Mouse (Mus musculus) kidney, postnatal 10 days (tissue): ENCODE measurements around the gene Zfp113.

Experiments used
- DNase-seq: peaks from one replicate; pipeline ENCODE4 v3.0.0; 2021; ENCODE audit warnings: mixed read lengths

Zfp113 gene

DNA sequence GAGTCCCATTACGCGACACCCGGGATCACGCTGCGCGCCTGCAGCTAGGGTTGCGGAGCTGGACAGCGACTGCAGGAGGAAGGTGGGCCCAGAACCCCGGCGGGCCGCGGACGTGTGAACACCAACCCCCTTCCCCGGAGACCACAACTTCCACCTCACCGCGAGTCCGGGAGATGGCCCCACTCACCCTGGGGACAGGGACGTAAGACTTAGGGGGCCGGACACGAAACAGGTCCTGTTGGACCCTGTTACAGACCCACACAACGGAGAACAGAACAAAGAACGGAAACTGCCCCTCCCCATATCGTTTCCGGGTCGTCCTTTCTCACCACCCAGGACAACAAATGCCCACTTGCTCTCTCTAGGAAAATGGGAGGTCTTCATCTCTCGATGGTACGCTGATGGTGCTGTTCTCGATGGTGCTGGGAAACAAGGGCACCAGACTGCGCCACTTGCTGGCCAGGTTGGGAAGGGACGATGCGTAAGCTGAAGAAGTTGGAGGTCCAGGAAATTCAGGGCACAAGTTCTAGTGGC is at the start of gene Zfp113:
Gene Zfp113 (minus strand): TSS at position 302 of the 534 bp plus-strand sequence.
- DNase-seq, result peak; percentile 91

DNA sequence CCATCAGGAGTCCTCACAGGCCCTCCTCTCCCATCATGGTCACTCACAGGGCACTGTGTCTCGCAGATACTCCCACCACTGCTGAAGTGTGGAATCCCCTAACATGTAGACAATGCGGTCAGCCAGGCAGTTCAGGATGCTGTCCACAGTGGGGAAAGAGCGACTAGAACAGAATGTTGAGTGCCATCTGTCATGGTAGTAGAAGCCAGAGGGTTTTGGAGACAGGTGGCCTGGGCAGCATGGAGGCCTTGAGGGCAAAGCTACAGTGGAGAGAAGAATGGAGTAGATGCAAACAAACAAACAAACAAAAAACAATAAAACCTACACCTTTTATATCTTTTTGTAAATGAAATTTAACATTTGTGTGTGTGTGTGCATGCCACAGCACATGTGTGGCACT is 46.5 kb upstream of the Zfp113 start:
- DNase-seq, result no peak

DNA sequence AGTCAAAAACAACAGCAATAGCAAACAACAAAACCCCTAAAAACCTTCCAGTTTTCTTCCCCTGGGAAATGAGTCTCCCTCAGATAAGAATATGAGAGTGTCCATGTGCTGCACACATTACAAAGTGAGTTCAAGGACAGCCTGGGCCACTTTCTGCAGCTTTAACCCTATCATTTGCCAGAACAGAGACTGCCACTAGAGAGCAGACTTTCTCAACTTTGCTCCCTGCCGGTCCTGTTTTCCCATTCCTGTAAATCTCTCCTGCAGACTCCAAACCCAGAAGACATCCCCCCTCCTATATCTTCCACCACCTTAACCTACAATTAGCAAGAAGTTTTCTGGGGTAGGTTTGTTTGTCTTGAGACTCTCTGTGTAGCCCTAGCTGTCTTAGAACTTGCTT is 44.0 kb upstream of the Zfp113 start:
- DNase-seq, result no peak

DNA sequence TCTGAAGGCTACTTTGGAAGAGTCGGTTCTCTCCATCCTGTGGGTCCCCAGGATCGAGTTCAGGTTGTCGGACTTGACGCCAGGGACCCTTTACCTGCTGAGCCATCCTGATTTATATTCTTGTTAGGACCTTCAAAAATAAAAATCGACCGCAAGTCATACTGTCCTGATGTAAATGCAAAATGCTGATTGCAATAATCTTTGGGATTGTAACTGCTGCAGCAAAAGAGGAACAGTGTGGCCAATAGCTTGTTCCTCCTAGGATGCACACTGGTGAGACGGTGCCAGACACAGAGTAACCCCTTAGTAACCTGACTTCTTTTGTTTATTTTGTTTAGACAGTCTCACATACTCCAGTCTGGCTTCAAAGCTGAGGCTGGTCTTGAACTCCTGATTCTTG is 39.9 kb upstream of the Zfp113 start:
- no peak for DNase-seq

DNA sequence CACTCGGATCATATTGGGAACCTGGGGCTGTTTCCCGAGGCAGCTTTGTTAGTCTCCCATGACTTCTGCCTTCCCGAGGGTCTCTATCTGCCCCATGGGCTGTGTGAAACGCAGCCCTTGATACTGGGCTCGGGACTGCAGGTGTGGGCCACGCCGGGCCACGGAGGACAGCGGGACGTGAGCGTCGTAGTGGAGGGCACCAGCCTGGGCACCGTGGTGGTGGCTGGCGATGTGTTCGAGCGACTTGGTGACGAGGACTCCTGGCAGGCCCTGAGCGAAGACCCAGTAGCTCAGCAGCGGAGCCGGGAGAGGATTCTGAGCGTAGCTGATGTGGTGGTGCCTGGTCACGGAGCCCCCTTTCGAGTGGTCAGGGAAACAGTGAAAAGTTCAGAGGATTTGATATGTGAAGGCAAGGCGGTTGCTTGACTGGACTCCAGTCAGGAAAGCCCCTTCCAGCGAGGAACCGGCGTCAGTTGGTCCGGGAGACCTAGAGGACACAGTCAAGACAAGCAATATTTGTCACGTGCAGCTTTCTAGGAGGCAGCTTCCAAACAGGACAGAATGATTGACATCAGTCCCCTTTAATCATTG is 39.3 kb upstream of the Zfp113 start:
- DNase-seq, result peak; percentile 62

DNA sequence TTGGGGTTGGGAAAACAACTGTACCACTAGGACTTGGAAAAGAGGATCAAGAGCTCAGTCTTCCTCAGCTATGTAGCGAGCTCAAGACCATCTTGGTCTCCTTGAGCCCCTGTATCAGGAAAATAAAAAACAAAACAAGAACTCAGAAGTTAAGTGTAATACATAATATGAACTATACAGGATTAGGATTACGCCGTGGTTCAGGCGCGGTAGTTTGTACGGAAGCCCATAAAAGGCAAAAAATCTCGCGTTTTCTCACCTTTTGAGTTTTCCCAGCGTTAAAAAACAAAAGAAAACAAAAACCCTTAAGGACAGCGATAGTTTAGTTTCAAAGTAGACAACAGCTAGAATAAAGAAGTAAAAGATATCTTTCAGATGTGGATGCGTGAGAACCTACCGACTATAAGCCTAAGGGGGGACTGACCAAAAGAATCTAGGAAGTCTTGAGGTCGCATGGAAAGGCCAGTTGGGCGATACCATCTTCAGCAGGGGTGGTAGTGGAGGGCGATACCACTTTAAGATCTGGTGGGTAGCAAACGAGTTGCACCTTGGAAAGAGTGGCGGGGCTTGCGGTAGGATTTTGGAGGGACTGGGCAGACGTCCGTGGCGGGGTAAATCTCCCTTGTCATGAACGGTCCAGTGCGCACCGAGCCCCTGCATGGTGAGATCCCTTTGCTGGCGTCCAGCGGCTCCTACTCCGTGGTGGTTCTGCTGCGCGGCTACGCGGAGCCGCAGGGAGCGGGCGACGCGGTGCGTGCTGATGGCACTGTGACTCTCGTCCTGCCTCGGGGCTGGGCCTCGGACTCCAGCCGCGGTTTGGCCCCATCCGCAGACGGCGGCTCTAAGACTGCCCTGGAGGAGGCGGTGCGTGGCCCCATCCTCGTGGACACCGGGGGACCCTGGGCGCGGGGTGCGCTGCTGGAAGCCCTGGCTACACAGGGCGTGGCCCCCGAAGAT is 38.5 kb upstream of the Zfp113 start, which contains the start of gene Mblac1:
Gene Mblac1 (plus strand): TSS at position 544 of the 957 bp plus-strand sequence.
- peak; percentile 89 for DNase-seq

DNA sequence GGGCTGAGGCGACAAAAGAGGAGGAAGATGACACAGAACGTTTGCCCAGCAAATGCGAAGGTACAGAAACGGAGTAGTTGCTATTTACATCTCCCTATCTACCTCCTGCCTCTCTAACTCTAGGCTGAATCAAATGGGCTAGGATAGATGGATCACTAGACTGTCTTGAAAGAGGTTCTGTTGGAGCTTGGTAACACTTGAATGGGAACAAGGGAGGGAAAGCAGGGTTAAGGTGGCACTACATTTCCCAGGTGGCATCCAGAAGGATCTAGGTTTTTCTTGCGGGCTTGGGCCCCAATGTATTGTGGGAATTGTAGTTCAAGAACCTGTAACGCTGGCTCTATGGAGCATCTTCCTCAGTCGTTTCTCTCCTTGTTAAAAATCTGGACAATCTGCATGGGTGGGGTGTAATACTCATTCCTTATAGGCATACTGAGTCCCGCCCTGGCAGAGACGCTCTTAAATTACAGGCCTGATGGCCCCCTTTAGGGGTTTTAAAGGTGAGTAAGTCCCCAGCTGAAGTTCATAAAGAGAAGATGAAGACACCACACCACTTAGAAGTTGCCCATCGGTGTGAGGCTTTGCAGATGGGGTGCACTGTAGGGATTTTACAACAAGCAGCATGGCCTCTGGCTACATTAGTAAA is 32.2 kb upstream of the Zfp113 start:
- peak; percentile 76 for DNase-seq

DNA sequence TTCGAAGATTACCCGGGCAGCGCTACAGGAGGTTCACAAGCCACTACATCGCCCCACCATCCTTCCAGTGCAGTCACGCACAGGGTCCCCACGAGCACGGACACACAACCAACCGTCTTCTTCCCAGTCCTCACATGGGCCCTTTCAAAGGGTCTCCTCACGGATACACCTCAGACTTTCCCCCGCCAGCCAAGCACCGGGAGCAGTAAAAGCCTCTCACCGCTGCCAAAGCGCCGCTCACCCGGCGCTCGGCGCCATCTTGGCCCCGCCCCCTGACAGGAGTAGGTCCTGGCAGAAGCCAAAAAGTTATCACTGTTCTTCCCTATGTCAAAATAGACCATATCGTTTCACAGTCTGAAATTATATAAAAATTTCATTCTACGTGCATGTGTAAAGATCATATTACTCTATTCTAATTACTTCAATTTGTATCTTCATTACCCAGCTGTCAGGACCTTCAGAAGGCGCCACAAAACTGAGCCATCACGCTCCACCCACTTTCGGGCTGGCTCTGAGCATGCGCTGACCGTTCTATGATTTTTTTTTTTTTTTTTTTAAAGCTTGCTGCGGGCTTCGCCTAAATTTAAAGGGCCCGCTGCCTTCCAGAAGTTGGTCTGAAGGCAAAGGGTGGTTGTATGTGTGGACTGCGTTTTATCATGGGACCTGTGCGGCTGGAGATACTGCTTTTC is 31.6 kb upstream of the Zfp113 start, which contains the start of the genes Taf6 and Cnpy4:
Gene Taf6 (minus strand): TSS at position 502 of the 689 bp plus-strand sequence.
Gene Cnpy4 (plus strand): TSS at position 536 of the 689 bp plus-strand sequence.
- peak; percentile 90 for DNase-seq

DNA sequence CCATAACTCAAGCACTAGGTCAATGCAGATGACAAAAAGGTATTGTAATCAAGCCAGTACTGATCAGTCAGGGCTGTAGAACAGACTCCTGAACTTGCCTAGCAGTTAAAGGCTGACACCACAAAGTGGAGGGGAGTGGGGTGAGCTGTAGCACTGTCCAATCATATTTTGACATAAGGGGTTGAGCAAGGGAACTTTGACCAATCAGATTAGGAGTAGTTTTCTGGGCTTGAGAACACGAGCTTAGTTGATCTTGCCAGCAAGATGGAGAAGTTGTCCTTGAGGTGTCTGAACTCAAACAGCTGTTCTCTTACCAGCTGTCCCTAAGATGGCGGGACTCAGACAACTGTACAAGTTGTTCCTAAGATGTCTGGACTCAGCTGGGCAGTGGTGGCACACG is 17.7 kb upstream of the Zfp113 start:
- no peak for DNase-seq

DNA sequence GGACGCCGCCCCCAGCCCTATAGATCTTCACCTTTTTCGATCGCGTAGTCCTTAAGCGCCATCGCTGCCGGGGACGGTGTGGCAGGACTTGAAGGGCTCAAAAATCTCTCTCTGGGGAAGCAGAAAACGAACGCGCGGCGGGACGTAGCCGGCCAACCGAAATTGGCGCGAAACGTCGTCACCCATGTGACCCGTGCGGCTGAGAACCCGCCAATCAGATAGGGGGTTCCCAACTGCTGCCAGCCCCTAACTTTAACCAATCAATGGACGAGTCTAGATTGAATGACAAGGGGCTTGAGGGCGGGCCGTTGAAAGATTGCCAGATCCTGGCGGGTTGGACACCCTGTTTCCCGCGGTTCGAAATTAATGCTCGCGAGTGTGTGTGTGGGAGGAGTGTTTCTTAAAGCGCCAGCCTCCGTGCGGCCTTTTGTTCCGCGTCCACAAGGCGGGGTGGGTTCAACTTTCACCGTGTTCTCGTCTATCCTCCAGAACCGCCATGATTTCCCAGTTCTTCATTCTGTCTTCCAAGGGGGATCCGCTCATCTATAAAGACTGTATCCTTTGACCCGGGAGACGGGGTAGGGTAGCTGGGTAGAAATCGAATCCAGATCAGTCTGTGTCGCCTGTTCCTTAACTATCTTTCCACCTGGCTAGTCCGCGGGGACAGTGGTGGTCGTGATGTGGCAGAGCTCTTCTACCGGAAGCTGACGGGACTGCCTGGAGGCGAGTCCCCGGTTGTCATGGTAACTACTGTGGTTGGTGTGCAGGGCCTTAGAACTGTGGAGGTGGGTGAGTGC is 16.3 kb upstream of the Zfp113 start, which contains the start of the genes Ap4m1 and Mcm7:
Gene Ap4m1 (plus strand): TSS at position 308 of the 797 bp plus-strand sequence.
Gene Mcm7 (minus strand): TSS at position 728 of the 797 bp plus-strand sequence.
- DNase-seq, result peak; percentile 98

DNA sequence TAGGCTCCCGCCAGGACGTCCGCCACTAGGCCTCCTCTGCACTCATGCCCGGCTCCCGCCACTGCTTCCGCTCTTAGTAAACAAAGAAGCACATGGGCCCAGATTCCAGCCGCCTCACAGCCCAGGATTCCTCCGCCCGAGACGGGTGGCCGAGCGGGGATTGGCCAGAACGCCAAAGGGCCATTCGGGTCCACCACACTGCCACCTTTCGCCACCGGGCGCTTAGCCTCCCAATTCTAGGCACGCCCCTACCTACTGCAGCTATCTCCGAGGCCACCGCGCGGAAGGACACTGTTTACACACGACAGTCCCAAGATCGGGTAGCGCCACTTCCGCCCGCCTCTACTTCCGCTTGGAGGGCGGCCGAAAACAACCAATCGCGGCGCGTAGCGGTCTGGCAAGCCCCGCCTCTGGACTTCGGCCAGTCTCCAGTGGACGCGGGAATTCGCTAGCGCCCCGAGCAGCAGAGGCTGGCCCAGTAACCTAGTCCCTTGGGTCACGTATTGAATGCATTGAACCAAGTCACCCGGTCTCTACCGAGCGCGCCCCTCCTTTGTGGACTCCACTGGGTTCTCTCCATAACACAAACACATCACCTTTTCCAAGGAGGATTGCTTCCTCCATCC is 15.5 kb upstream of the Zfp113 start:
- DNase-seq, result peak; percentile 99

DNA sequence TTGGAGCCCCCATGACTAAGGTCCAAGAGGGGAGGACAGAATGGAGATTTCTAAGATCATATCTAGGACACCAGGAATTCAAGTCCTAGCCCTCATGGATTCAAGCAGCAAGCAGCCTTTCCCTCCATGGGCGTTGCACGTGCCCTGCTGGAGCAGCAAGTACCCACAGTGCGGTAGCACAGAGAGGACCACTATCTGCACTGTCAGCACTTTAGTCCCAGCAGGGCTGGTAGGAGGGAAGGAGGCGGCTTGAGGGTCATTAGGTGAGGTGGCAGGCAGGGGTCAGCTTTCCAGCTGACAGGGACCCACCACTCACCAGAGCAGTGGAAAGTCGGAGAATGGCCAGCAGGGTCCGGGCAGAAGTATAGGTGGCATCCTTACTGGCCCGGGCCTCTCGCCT is 10.1 kb upstream of the Zfp113 start:
- no peak for DNase-seq

DNA sequence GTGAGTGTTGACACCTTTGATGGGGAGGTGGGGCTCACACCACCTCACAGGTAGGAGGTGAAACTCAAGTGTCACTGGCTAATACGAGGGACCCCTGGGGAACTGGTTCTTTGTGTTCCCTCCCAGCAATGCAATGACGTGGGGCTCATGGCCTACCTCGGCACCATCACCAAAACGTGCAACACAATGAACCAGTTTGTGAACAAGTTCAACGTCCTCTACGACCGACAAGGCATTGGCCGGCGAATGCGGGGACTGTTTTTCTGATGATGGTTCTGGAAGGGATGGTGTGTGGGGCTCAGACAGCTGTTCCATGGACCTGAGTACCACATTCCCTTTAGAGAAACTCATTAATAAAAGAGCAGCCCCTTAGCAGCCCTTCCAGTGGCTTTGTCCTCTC is 8.1 kb upstream of the Zfp113 start:
- no peak for DNase-seq

DNA sequence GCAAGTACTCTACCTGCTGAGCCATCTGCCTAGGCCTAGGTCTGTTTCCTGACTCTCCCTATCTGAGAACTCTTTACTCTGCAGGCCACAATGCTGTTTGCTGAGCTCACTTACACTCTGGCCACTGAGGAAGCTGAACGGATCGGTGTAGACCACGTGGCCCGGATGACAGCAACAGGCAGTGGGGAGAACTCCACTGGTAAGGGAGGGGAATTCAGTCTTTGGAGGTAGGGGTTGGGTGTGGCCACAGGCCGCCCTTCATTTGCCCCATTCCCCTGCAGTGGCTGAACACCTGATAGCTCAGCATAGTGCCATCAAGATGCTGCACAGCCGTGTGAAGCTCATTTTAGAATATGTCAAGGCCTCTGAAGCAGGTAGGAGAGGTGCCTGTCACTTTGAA is 7.5 kb upstream of the Zfp113 start:
- no peak for DNase-seq

DNA sequence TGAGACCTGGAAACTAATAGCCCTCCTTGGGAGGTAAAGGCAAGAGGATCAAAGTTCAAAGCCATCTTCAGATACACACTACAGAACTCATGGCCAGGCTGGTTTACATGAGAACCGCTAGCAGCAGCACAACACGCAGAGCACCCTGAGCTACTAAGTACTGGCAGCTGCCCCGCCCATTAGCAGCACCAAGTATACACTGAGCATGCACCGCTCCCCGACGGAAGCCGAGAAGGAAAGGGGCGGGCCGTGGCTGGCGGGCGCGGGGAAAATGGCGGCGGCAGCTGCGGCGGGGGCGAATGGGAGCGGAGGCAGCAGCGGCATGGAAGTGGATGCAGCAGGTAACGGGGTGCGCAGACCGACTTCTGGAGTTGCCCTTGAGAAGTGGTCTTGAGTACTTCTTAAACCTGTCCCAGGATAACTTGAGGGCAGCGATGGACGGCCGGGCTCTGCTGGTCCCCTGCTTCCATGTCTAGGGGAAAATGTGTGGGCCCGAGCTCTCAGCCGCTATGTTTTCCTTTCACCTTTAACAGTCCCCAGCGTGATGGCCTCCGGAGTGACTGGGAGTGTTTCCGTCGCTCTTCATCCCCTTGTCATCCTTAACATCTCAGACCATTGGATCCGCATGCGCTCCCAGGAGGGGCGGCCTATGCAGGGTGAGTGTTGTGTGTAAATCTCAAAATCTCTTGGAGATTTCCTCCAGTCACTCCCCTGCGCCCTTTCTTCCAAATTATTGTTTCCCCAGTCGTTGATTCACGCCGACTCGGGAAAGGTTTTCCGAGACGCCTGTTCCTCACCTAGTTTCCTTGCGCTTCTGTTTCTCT is 5.5 kb upstream of the Zfp113 start, which contains the start of gene Cops6:
Gene Cops6 (plus strand): TSS at position 230 of the 824 bp plus-strand sequence.
- DNase-seq, result peak; percentile 97

DNA sequence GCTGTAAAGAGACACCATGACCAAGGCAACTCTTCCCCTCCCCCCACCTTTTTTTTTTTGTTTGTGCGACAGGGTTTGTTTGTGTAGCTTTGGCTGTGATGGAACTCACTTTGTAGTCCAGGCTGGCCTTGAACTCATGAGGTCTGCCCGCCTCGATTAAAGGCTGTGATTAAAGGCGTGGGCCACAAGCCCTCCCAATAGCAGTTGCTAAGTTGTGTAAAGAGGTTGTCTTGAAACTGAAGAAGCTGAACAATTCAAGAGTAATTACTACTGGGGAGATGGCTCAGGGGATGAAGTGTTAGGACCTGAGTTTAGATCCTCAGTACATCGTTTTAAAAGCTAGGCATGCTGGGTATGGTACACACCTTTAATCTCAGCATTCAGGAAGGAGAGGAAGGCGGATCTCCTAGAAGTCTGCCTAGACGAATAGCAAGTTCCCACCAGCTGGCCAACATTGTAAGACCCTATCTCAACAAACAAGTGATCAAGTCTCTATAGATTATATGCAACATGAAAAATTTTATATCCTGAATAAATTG is 4.7 kb upstream of the Zfp113 start:
- no peak for DNase-seq

DNA sequence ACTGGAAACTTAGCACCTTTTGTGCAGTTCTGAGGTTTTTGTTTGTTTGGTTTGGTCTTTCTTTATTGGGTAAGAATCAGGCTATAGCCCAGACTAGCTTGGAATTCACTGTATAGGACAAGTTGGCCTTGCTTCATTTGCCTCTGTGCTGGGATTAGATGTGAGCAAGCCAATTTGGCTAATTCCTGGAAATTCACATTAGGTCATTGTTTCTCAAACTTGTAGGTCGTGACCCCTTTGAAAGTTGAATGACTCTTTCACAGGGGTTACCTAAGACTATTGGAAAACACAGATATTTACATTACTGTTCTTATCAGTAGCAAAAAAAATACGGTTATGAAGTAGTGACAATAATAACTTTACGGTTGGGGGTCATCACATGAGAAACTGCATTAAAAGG is 1.2 kb downstream of the Zfp113 start:
- no peak for DNase-seq

DNA sequence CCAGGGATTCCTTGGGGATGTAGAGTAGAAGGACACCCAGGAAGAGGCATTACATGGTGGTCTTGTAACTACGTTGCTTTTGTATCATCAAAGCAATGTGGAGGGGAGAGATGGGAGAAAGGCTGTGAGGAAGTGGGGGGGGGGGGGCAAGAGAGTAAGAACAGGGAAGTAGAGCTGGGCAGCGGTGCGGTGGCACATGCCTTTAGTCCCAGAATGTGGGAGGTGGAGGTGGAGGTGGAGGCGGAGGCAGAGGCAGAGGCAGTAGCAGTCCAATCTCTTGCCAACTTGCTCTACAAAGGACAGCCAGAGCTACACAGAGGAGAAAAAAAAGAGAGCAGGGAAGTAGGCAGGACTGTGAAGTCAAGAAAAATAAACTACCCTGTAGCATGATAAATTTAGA is 17.0 kb downstream of the Zfp113 start:
- no peak for DNase-seq

DNA sequence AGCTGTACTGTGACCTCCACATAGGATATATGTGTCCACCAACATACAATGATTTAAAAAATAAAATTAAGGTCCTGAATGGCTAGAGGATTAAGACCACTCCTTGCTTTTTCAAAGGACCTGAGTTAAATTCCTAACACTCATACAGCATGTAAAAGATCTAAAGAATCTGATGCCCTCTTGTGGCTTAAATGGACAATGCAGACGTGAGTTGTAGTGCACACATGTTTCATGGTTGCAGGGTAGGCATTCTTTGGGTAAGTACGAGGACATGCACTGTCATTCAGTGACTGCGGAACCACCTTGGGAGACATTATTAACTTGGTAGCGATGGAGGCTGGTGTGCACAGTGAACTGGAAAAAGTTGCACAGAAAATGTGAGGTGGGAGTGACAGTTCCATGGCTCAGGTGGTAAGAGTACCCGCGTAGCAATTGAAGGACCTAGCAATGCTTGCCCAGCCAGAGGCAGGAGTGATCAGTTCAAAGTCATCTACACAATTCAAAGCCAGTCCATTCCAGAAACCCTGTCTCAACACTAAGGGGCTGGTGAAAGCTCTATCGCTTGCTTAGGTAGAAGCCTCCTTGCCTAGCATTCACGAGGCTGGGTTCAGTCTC is 17.5 kb downstream of the Zfp113 start:
- peak; percentile 58 for DNase-seq
